Mouse (Mus musculus) C3H10T1/2 (cell line): ENCODE measurements around the gene Sirpb1c. TPM values are rescaled to one million over a fixed set of nuclear protein-coding genes. Genes with fewer than 3 reads are reported as not detected.

Experiments used
- polyA plus RNA-seq, 2 experiments: library from polyadenylated mRNA; unstranded; fragments of >200 nt; fragmentation: generic; extraction: Trizol; gene quantifications; one replicate each; pipeline ENCODE4 v1.2.1; 2012; ENCODE audit warnings: missing spikeins in 2 of 2

Gene Sirpb1c
- polyA plus RNA-seq = not detected

GRCm38 (mm10) chr3:15848280-15848679 lies at the start of gene Sirpb1c:
Sirpb1c (minus strand) TSS chr3:15848528.

Other genes with a start within 250 kb of the Sirpb1c start
- not detected for gene Gm5150, start 157.9 kb upstream of the Sirpb1c start, polyA plus RNA-seq